Mouse (Mus musculus) liver, embryonic 11.5 days (tissue): Measurements from ENCODE around the gene Tdrd9. TPM values are rescaled to one million over a fixed set of nuclear protein-coding genes. Genes with fewer than 3 reads are reported as not detected.
A peak's percentile ranks its signal among the peaks of the same experiment; 100 is the strongest.

Experiments used
- ATAC-seq: fragments of 200-750 bp; cut with Nextera tagmentation; replicated peaks from 2 replicates; pipeline ENCODE4 v1.8.0; 2017; ENCODE audit warnings: moderate number of reproducible peaks, mild to moderate bottlenecking, moderate TSS enrichment, moderate library complexity; ENCODE audit not compliant: low FRiP score
- DNase-seq: peaks from one replicate; pipeline ENCODE4 v3.0.0-alpha.2; 2017; ENCODE audit warnings: low spot score
- H3K27ac ChIP-seq: fragments of 300-500 bp; sonication (generic); 2 replicates; pipeline ENCODE4 v1.5.1; 2014; ENCODE audit warnings: mild to moderate bottlenecking, low read depth, low read length, control low read depth
- H3K27me3 ChIP-seq: fragments of 300-500 bp; sonication (generic); replicated peaks from 2 replicates; pipeline ENCODE4 v1.6.1; 2014; ENCODE audit warnings: low read length, mixed read lengths; ENCODE audit not compliant: control insufficient read depth, insufficient read depth
- H3K36me3 ChIP-seq: fragments of 300-500 bp; sonication (generic); 2 replicates; pipeline ENCODE4 v1.6.1; 2014; ENCODE audit warnings: mild to moderate bottlenecking, low read length, moderate library complexity, mixed read lengths; ENCODE audit not compliant: control insufficient read depth, insufficient read depth
- H3K4me1 ChIP-seq: fragments of 300-500 bp; sonication (generic); replicated peaks from 2 replicates; pipeline ENCODE4 v1.6.1; 2014; ENCODE audit warnings: low read length, mixed read lengths; ENCODE audit not compliant: control insufficient read depth, insufficient read depth
- H3K4me2 ChIP-seq: fragments of 300-500 bp; sonication (generic); 2 replicates; pipeline ENCODE4 v1.6.1; 2014; ENCODE audit warnings: mild to moderate bottlenecking, control low read depth, moderate library complexity
- H3K4me3 ChIP-seq: fragments of 300-500 bp; sonication (generic); 2 replicates; pipeline ENCODE4 v1.5.1; 2014; ENCODE audit warnings: low read depth, low read length, control low read depth
- H3K9ac ChIP-seq: fragments of 300-500 bp; sonication (generic); 2 replicates; pipeline ENCODE4 v1.6.1; 2014; ENCODE audit warnings: low read depth, low read length, control low read depth
- H3K9me3 ChIP-seq: fragments of 300-500 bp; sonication (generic); 2 replicates; pipeline ENCODE4 v1.6.1; 2016; ENCODE audit warnings: low read length, inconsistent platforms, mixed read lengths; ENCODE audit not compliant: control insufficient read depth
- WGBS: fragments of 180-500 bp; shearing (Covaris S2); extraction: QIAGEN DNeasy Blood & Tissue Kit; methylation state at CpG from one replicate; pipeline ENCODE4 v1.1.7; 2014; 5-methylcytosine and 5-hydroxymethylcytosine counted together
- polyA plus RNA-seq: library from polyadenylated mRNA; unstranded; fragments of >200 nt; fragmentation: Nextera tagmentation; extraction: Ambion mirVana; gene quantifications from 2 replicates; pipeline ENCODE4 v1.2.1, GENCODE M21; 2014

Tdrd9 gene
- polyA plus RNA-seq, 1 experiment from 2014 or later: 0.40 TPM

GRCm38 (mm10) chr12:111950486-111950885 lies 20.9 kb upstream of the Tdrd9 start:
- Histone ChIP-seq H3K27me3 (no peaks in the 10 kb centered on the region), H3K4me3 (no peak overlapping the region), H3K36me3 (no peaks in the 10 kb centered on the region), H3K4me1 (peaks cover 19% of the 10 kb centered on the region), H3K9me3 (no peaks in the 10 kb centered on the region), H3K4me2 (no peak overlapping the region), H3K9ac (no peak overlapping the region), H3K27ac (no peak overlapping the region)
- ATAC-seq: no peak
- WGBS: 68% methylated on average over 5 of the region's 5 CpGs
- no peak for DNase-seq

GRCm38 (mm10) chr12:111951701-111952100 lies 19.7 kb upstream of the Tdrd9 start:
- Histone ChIP-seq H3K27me3 (no peaks in the 10 kb centered on the region), H3K4me1 (peaks cover 11% of the 10 kb centered on the region), H3K9me3 (no peaks in the 10 kb centered on the region), H3K27ac (no peak overlapping the region), H3K4me2 (no peak overlapping the region), H3K9ac (no peak overlapping the region), H3K36me3 (no peaks in the 10 kb centered on the region), H3K4me3 (no peak overlapping the region)
- ATAC-seq (no peak), DNase-seq (no peak)
- 73% methylated on average over 5 of the region's 5 CpGs for WGBS

GRCm38 (mm10) chr12:111956173-111956572 lies 15.2 kb upstream of the Tdrd9 start:
- no peak overlapping the region for H3K9ac ChIP-seq
- WGBS: 70% methylated on average over 5 of the region's 5 CpGs
- H3K4me1 ChIP-seq: peaks cover 4% of the 10 kb centered on the region
- no peak overlapping the region for H3K4me3 ChIP-seq
- no peak for ATAC-seq
- no peak overlapping the region for H3K27ac ChIP-seq
- no peak overlapping the region for H3K4me2 ChIP-seq
- H3K27me3 ChIP-seq: no peaks in the 10 kb centered on the region
- no peak for DNase-seq
- peaks cover 3% of the 10 kb centered on the region; the same call in 1 of the 2 replicates for H3K9me3 ChIP-seq
- peaks cover 19% of the 10 kb centered on the region for H3K36me3 ChIP-seq

- H3K9me3 ChIP-seq: peaks cover 3% of the 10 kb centered on the region; the same call in 1 of the 2 replicates
- H3K9ac ChIP-seq: no peak overlapping the region
- DNase-seq (peak; percentile 48), ATAC-seq (peak; percentile 69)
- H3K27me3 ChIP-seq: no peaks in the 10 kb centered on the region
- no peak overlapping the region for H3K27ac ChIP-seq
- H3K4me1 ChIP-seq: no peaks in the 10 kb centered on the region
- peaks cover 31% of the 10 kb centered on the region for H3K36me3 ChIP-seq
- no peak overlapping the region for H3K4me2 ChIP-seq
- no peak overlapping the region for H3K4me3 ChIP-seq
- 37% methylated on average over 9 of the region's 9 CpGs for WGBS
These were observed 13.1 kb upstream of the Tdrd9 start for GRCm38 (mm10) chr12:111958101-111958865.

DNA sequence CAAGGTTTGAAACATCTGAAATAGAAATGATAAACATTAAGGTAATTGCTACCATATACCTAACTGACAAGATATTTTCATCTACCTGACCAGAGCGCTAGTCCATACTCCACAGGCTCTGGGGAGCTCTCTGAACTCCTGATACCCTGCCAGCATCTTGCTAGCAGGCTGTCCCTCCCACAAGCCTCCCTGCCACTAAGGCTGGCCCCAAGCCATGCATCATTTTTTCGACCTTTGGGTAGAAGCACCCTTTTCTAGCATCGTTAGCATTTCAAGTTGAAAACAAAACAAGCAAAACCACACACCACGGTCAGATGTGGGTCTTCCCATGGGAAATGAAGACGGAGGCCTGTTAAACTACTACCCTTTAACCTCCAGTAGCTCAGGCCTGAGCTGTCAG lies 8.0 kb upstream of the Tdrd9 start:
- peaks cover 7% of the 10 kb centered on the region for H3K4me1 ChIP-seq
- no peaks in the 10 kb centered on the region for H3K27me3 ChIP-seq
- DNase-seq (no peak), ATAC-seq (no peak)
- no peak overlapping the region for H3K4me2 ChIP-seq
- H3K4me3 ChIP-seq: no peak overlapping the region
- H3K9me3 ChIP-seq: peaks cover 3% of the 10 kb centered on the region; the same call in 1 of the 2 replicates
- peaks cover 36% of the 10 kb centered on the region for H3K36me3 ChIP-seq
- 91% methylated on average over 5 of the region's 5 CpGs for WGBS
- no peak overlapping the region for H3K27ac ChIP-seq
- no peak overlapping the region for H3K9ac ChIP-seq

DNA sequence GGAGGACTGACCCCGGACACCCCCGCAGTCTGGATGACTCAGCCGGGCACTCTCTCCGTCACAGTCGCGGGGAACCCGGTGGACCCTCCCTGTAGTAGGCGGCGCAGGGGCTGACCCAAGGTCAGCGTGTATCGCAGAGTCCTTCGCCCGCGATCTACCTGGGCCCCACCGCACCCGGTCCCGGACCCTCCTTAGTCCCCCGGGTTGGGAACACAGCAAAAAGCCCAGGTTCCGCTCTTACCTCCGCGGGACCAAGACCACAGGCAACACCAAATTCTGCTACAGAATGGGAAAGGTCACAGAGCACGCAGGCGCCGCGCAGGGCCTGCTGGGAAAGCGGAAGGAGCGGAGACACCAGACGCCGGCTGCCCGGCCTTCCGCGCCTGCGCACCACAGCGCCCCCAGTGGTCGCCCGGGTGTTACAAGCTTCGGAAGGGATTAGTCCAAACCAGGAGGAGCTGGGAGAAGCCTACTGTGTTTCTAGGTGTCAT lies 4.6 kb upstream of the Tdrd9 start, which contains the start of gene Atp5mpl:
Atp5mpl (minus strand) TSS at position 295 of the 491 bp plus-strand sequence.
- ATAC-seq: peak; percentile 88

GRCm38 (mm10) chr12:111970085-111970484 lies 1.3 kb upstream of the Tdrd9 start:
- H3K36me3 ChIP-seq: no peaks in the 10 kb centered on the region
- no peak overlapping the region for H3K27ac ChIP-seq
- WGBS: 71% methylated on average over 4 of the region's 4 CpGs
- ATAC-seq (no peak), DNase-seq (no peak)
- peaks cover 7% of the 10 kb centered on the region for H3K4me1 ChIP-seq
- H3K4me2 ChIP-seq: no peak overlapping the region
- H3K9ac ChIP-seq: no peak overlapping the region
- H3K27me3 ChIP-seq: no peaks in the 10 kb centered on the region
- no peaks in the 10 kb centered on the region for H3K9me3 ChIP-seq
- no peak overlapping the region for H3K4me3 ChIP-seq

More for the DNA sequence above, 4.6 kb upstream of the Tdrd9 start, which contains the start of gene Atp5mpl:
- peak within 1 kb of the TSS; percentile 78 for H3K4me2 ChIP-seq
- under 1% methylated on average over 37 of the region's 37 CpGs for WGBS
- no peaks in the 10 kb centered on the region for H3K9me3 ChIP-seq
- peak; percentile 99 for DNase-seq
- peaks cover 7% of the 10 kb centered on the region for H3K4me1 ChIP-seq
- peak within 1 kb of the TSS; percentile 53; the same call in 1 of the 2 replicates for H3K27ac ChIP-seq
- no peaks in the 10 kb centered on the region for H3K27me3 ChIP-seq
- H3K36me3 ChIP-seq: peaks cover 11% of the 10 kb centered on the region; the same call in 1 of the 2 replicates
- H3K4me3 ChIP-seq: peak within 1 kb of the TSS; percentile 85
- H3K9ac ChIP-seq: peak within 1 kb of the TSS; percentile 84

- WGBS: 89% methylated on average over 10 of the region's 10 CpGs
- DNase-seq: no peak
- no peaks in the 10 kb centered on the region for H3K4me1 ChIP-seq
- no peaks in the 10 kb centered on the region for H3K9me3 ChIP-seq
- no peak overlapping the region for H3K27ac ChIP-seq
- no peak for ATAC-seq
- no peak overlapping the region for H3K4me2 ChIP-seq
- H3K4me3 ChIP-seq: no peak overlapping the region
- H3K9ac ChIP-seq: no peak overlapping the region
- H3K27me3 ChIP-seq: no peaks in the 10 kb centered on the region
- H3K36me3 ChIP-seq: no peaks in the 10 kb centered on the region
These were observed 1.1 kb downstream of the Tdrd9 start for GRCm38 (mm10) chr12:111972504-111972903.

DNA sequence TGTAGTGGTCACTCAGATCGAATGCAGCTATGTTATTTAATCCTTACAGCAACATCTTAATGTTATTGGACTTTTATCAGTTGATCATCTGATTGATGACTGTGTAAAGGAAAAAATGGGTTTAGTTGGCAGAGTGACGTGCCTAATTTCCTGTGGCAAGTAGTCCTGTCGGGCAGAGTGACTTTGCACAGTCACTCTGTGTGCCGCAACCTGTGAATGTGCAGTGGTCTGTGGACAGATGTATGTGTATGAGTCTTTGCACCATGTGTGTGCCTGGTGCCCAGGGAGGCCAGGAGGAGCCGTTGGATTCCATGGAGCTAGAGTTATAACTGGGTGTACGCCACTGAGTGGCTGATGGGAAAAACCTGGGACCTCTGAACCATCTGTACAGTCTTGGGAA lies 3.2 kb downstream of the Tdrd9 start:
- Histone ChIP-seq H3K27me3 (no peaks in the 10 kb centered on the region), H3K4me3 (no peak overlapping the region), H3K4me2 (no peak overlapping the region), H3K9ac (no peak overlapping the region), H3K27ac (no peak overlapping the region), H3K36me3 (no peaks in the 10 kb centered on the region), H3K9me3 (no peaks in the 10 kb centered on the region), H3K4me1 (no peaks in the 10 kb centered on the region)
- no peak for DNase-seq
- ATAC-seq: no peak
- 76% methylated on average over 6 of the region's 6 CpGs for WGBS
